Mouse (Mus musculus) myocyte (in vitro differentiated cells): ENCODE measurements around the gene Trim69. TPM values are rescaled to one million over a fixed set of nuclear protein-coding genes. Genes with fewer than 3 reads are reported as not detected.

Experiments
- H3K27me3 ChIP-seq: one replicate; pipeline ENCODE4 v1.6.1; 2011; ENCODE audit not compliant: control insufficient read depth, insufficient read depth, insufficient read length
- H3K36me3 ChIP-seq: one replicate; pipeline ENCODE4 v1.6.1; 2011; ENCODE audit not compliant: control insufficient read depth, insufficient read depth
- H3K4me2 ChIP-seq: one replicate; pipeline ENCODE4 v1.6.1; 2011; ENCODE audit warnings: low read depth, control low read depth
- H3K4me3 ChIP-seq: one replicate; pipeline ENCODE4 v1.5.1; 2011; ENCODE audit warnings: mild to moderate bottlenecking, control low read depth, moderate library complexity
- H3K79me2 ChIP-seq: one replicate; pipeline ENCODE4 v1.6.1; 2011; ENCODE audit not compliant: control insufficient read depth, insufficient read depth
- H3ac ChIP-seq: one replicate; pipeline ENCODE4 v1.6.1; 2011; ENCODE audit not compliant: control insufficient read depth, insufficient read length
- CEBPB ChIP-seq: IDR thresholded peaks from 2 replicates; pipeline ENCODE4 v1.6.1; 2011; ENCODE audit warnings: mild to moderate bottlenecking, moderate library complexity; ENCODE audit not compliant: poor library complexity, insufficient read depth, severe bottlenecking
- E2F4 ChIP-seq: IDR thresholded peaks from one replicate; pipeline ENCODE4 v1.6.1; 2011; ENCODE audit warnings: mild to moderate bottlenecking, control low read depth, moderate library complexity; ENCODE audit not compliant: insufficient read depth
- MAX ChIP-seq: IDR thresholded peaks from one replicate; pipeline ENCODE4 v1.6.1; 2011; ENCODE audit warnings: low read depth, mild to moderate bottlenecking, control low read depth
- MYOD1 ChIP-seq, 3 experiments: IDR thresholded peaks; one replicate each; pipeline ENCODE4 v1.6.1; 2011; ENCODE audit warnings: control low read depth in 2 of 3, low read depth in 2 of 3, mild to moderate bottlenecking in 2 of 3, moderate library complexity in 1 of 3; ENCODE audit not compliant: insufficient read length in 2 of 3, control insufficient read depth in 1 of 3
- MYOG ChIP-seq, 3 experiments: IDR thresholded peaks; one replicate each; pipeline ENCODE4 v1.6.1; 2011; ENCODE audit warnings: control low read depth in 2 of 3, low read depth in 2 of 3, mild to moderate bottlenecking in 2 of 3; ENCODE audit not compliant: insufficient read length in 2 of 3, control insufficient read depth in 1 of 3, insufficient read depth in 1 of 3
- POLR2A ChIP-seq: IDR thresholded peaks from one replicate; pipeline ENCODE4 v1.6.1; 2011; ENCODE audit warnings: low read depth, mild to moderate bottlenecking, control low read depth, moderate library complexity; ENCODE audit not compliant: insufficient read length
- POLR2AphosphoS2 ChIP-seq: IDR thresholded peaks from one replicate; pipeline ENCODE4 v1.6.1; 2011; ENCODE audit warnings: low read depth, control low read depth; ENCODE audit not compliant: insufficient read length
- REST ChIP-seq: IDR thresholded peaks from one replicate; pipeline ENCODE4 v1.6.1; 2011; ENCODE audit warnings: mild to moderate bottlenecking, control low read depth, moderate library complexity; ENCODE audit not compliant: insufficient read depth, insufficient read length
- SRF ChIP-seq: IDR thresholded peaks from one replicate; pipeline ENCODE4 v1.6.1; 2011; ENCODE audit warnings: low read depth; ENCODE audit not compliant: control insufficient read depth, insufficient read length
- TCF12 ChIP-seq: IDR thresholded peaks from one replicate; pipeline ENCODE4 v1.6.1; 2011; ENCODE audit warnings: mild to moderate bottlenecking, control low read depth; ENCODE audit not compliant: poor library complexity, insufficient read depth, severe bottlenecking
- TCF3 ChIP-seq: IDR thresholded peaks from one replicate; pipeline ENCODE4 v1.6.1; 2011; ENCODE audit warnings: low read depth, control low read depth; ENCODE audit not compliant: insufficient read length
- USF1 ChIP-seq: IDR thresholded peaks from one replicate; pipeline ENCODE4 v1.6.1; 2011; ENCODE audit warnings: low read depth, mild to moderate bottlenecking, control low read depth, moderate library complexity
- polyA plus RNA-seq: library from polyadenylated mRNA; unstranded; fragments of >200 nt; fragmentation: generic; extraction: Trizol; gene quantifications from one replicate; pipeline ENCODE4 v1.2.1, GENCODE M21; 2012; ENCODE audit warnings: missing spikeins

Trim69 gene
- polyA plus RNA-seq, 1 experiment: 0.04 TPM

DNA sequence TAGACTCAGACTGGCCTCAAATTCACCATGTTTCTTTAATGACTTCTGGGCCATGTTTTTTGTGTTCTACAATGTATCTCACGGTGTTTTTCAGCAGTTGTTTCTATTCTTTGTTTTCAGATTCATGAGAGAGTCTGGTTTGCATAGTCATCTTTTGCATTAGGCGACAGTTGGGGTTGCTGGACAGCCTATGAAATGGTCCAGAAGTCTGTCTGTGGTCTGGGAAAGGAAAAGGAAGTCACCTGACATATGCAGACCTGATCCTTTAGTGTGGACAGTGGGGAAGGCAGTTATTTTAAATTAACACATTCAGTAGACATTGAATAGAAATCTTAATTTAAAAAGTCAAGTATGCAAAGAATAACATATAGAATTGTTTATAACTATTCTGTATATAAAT is 2.0 kb downstream of the Trim69 start:
- no peak for TF ChIP-seq REST
- no peak for TF ChIP-seq MYOG (IDR thresholded peaks at IDR 0.05; ENCODE audit: control insufficient read depth in 1 of 3, insufficient read depth in 1 of 3, insufficient read length in 2 of 3, low read depth in 2 of 3)
- no peak for TF ChIP-seq POLR2A
- no peak for TF ChIP-seq TCF12
- TF ChIP-seq SRF: no peak
- no peak for TF ChIP-seq POLR2AphosphoS2
- TF ChIP-seq TCF3: no peak
- Histone ChIP-seq H3K36me3 (no peaks in the 10 kb centered on the region), H3K4me2 (no peak overlapping the region), H3K4me3 (no peak overlapping the region), H3K27me3 (no peaks in the 10 kb centered on the region), H3K79me2 (no peaks in the 10 kb centered on the region), H3ac (no peak overlapping the region)

DNA sequence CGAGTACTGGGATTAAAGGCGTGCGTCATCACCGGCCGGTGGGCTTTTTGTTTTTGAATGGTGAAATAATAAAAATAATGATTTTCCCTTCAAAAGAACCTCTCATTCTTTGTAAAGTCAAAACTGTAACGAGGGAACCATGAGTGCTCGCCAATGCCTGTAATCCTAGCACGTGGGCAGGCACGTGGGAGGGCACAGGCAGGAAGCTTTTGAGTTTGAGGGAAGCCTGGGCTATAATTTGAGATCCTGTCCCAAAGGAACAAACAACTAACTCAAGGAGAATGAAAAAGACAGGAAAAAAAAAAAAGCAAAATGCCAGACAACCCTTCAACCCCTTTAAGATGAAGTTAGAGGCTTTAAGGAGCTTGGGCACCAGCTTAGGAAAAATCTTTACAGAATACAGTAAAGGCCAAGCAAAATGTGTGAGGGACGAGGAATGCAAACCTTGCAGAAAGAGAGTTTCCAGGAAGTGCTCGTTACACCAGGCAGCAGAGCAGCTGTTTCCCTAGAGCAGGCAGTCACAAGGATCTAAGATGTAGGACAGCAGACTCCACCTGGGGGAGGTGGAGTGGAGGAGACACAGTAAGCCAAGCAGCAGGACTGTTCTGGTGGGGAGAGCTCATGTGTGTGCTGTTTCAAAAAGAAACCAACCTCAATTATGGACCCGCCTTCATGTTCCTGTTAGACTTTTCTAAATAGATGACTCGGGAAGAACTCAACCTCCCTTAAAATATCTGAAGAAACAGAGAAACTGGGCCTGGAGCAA is 3.1 kb downstream of the Trim69 start:
- peak overlapping the region; percentile 83 for H3K4me2 ChIP-seq
- H3K79me2 ChIP-seq: no peaks in the 10 kb centered on the region
- H3K27me3 ChIP-seq: no peaks in the 10 kb centered on the region
- H3K36me3 ChIP-seq: no peaks in the 10 kb centered on the region
- peak overlapping the region; percentile 5 for H3K4me3 ChIP-seq
- TF ChIP-seq POLR2A: no peak
- TF ChIP-seq MYOD1 (IDR thresholded peaks at IDR 0.05; ENCODE audit: control insufficient read depth in 1 of 3, insufficient read length in 2 of 3, low read depth in 2 of 3): no peak
- TF ChIP-seq TCF12: no peak
- no peak for TF ChIP-seq E2F4
- no peak for TF ChIP-seq USF1
- TF ChIP-seq SRF: no peak
- TF ChIP-seq CEBPB: no peak
- no peak for TF ChIP-seq MAX
- no peak for TF ChIP-seq POLR2AphosphoS2
- TF ChIP-seq TCF3: no peak
- TF ChIP-seq MYOG (IDR thresholded peaks at IDR 0.05; ENCODE audit: control insufficient read depth in 1 of 3, insufficient read depth in 1 of 3, insufficient read length in 2 of 3, low read depth in 2 of 3): no peak
- H3ac ChIP-seq: no peak overlapping the region

DNA sequence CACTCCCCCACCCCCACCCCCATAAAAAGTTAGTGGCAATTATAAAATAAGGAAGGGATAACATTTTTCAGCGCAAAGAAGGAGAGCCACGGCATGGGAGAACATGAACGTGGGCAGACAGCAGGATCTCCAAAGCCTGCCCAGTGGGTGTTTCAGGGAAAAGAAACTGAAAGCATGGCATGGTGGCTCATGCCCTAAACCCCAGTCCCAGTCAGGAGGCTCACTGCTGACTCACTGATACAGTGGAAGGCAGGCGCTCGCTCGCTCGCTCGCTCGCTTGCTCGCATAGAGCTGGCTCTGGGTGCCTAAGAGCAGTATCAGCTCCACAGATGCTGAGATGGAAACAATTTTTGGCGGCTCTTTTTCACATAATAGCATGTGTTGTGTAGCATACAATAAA is 3.8 kb downstream of the Trim69 start:
- H3K79me2 ChIP-seq: no peaks in the 10 kb centered on the region
- no peaks in the 10 kb centered on the region for H3K36me3 ChIP-seq
- TF ChIP-seq SRF: no peak
- TF ChIP-seq POLR2AphosphoS2: no peak
- TF ChIP-seq POLR2A: peak; percentile 20
- no peak for TF ChIP-seq MYOD1 (IDR thresholded peaks at IDR 0.05; ENCODE audit: control insufficient read depth in 1 of 3, insufficient read length in 2 of 3, low read depth in 2 of 3)
- peak overlapping the region; percentile 5 for H3K4me3 ChIP-seq
- H3K27me3 ChIP-seq: no peaks in the 10 kb centered on the region
- H3K4me2 ChIP-seq: peak overlapping the region; percentile 83
- no peak overlapping the region for H3ac ChIP-seq

DNA sequence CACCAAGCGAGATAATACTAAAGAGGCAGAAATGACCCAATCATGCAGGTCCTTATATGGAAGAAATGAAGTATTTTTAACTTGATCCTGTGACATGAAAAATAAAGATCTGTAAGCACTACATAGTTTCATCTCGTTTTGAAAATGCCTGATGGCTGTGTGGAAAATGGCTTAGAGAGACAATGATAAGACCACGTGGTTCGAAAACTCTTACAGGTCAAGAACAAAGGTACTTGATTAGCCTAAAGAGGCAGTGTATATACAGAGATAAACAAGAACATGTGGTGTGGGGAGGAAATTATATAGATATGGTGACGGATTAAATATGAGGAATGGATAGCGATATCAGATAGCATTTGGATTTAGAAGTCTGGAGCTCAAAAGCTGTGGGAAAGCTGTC is 10.8 kb downstream of the Trim69 start:
- Histone ChIP-seq H3K27me3 (no peaks in the 10 kb centered on the region), H3ac (no peak overlapping the region), H3K79me2 (no peaks in the 10 kb centered on the region), H3K36me3 (no peaks in the 10 kb centered on the region), H3K4me2 (no peak overlapping the region), H3K4me3 (no peak overlapping the region)
- TF ChIP-seq MYOD1 (IDR thresholded peaks at IDR 0.05; ENCODE audit: control insufficient read depth in 1 of 3, insufficient read length in 2 of 3, low read depth in 2 of 3) (no peak), SRF (no peak), TCF12 (no peak), USF1 (no peak), TCF3 (no peak), REST (no peak), CEBPB (no peak), E2F4 (no peak), POLR2A (no peak), MAX (no peak), MYOG (IDR thresholded peaks at IDR 0.05; ENCODE audit: control insufficient read depth in 1 of 3, insufficient read depth in 1 of 3, insufficient read length in 2 of 3, low read depth in 2 of 3) (no peak), POLR2AphosphoS2 (no peak)

DNA sequence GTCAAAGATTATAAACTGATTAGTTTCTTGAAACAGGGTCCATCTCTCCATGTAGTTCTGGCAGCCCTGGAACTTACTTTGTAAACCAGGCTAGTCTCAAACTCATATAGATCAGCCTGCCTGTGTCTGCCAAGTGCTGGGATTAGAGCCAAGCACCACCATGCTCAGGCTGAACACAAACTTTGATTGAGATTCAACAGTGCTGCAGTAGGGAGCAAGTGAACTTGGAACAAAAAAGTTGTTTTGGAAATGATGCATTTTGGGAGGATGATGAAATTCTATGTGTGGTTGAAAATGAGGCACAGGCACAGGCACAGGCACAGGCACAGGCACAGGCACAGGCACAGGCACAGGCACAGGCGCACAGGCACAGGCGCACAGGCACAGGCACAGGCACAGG is 11.7 kb downstream of the Trim69 start:
- Histone ChIP-seq H3K4me2 (no peak overlapping the region), H3K79me2 (no peaks in the 10 kb centered on the region), H3K4me3 (no peak overlapping the region), H3K27me3 (no peaks in the 10 kb centered on the region), H3K36me3 (no peaks in the 10 kb centered on the region), H3ac (no peak overlapping the region)
- TF ChIP-seq POLR2A (peak; percentile 28), TCF3 (no peak)
